Mouse (Mus musculus): ENCODE data around the gene Nr2c1. TPM values are rescaled to one million over a fixed set of nuclear protein-coding genes. Genes with fewer than 3 reads are reported as not detected.

Nr2c1 gene
- 10 to 100 TPM in 1 of 2 experiments, 1 to 10 TPM in 1; 8.9 to 10.1 TPM for total RNA-seq (2021)
- long read RNA-seq, experiment 1, transcript Nr2c1-203 (14 exons, 3,732 nt): major isoform, 5 of 7 reads
- long read RNA-seq, experiment 1, partial matches to known transcripts: 0 of 7 reads
- long read RNA-seq, experiment 1, other reads (novel, unspliced or antisense): 2 of 7 reads
- long read RNA-seq, experiment 2, partial matches to known transcripts: 1 of 9 reads
- long read RNA-seq, experiment 2, other reads (novel, unspliced or antisense): 4 of 9 reads

- TF ChIP-seq CTCF (conservative IDR thresholded peaks at IDR 0.05): peak; percentile 89
- DNase-seq (ENCODE audit: low spot score in 2 of 2): peak; percentile 93 to 94
- peak within 1 kb of the TSS; percentile 96 for H3K27ac ChIP-seq
- H3K4me3 ChIP-seq: peak within 1 kb of the TSS; percentile 100
These were observed at the start of gene Nr2c1 for GRCm38 (mm10) chr10:94147756-94148531. TSS of gene Nr2c1 (plus strand) at chr10:94148023.

- no peak overlapping the region for H3K27ac ChIP-seq
- no peak for DNase-seq (ENCODE audit: low spot score in 2 of 2)
- no peak for TF ChIP-seq CTCF (conservative IDR thresholded peaks at IDR 0.05)
- H3K4me3 ChIP-seq: no peak overlapping the region
These were observed 49.7 kb upstream of the Nr2c1 start for GRCm38 (mm10) chr10:94098100-94098499.

- H3K4me3 ChIP-seq: no peak overlapping the region
- TF ChIP-seq CTCF (conservative IDR thresholded peaks at IDR 0.05): no peak
- DNase-seq (ENCODE audit: low spot score in 2 of 2): no peak
- no peak overlapping the region for H3K27ac ChIP-seq
These were observed 42.3 kb upstream of the Nr2c1 start for GRCm38 (mm10) chr10:94105498-94105897.

- H3K4me3 ChIP-seq: no peak overlapping the region
- no peak overlapping the region for H3K27ac ChIP-seq
- no peak for DNase-seq (ENCODE audit: low spot score in 2 of 2)
- TF ChIP-seq CTCF (conservative IDR thresholded peaks at IDR 0.05): no peak
These were observed 40.7 kb upstream of the Nr2c1 start for GRCm38 (mm10) chr10:94107168-94107567.

GRCm38 (mm10) chr10:94107607-94108006 is 40.2 kb upstream of the Nr2c1 start:
- Histone ChIP-seq H3K27ac (no peak overlapping the region), H3K4me3 (no peak overlapping the region)
- DNase-seq (ENCODE audit: low spot score in 2 of 2): no peak
- no peak for TF ChIP-seq CTCF (conservative IDR thresholded peaks at IDR 0.05)

GRCm38 (mm10) chr10:94108791-94109190 is 39.0 kb upstream of the Nr2c1 start:
- H3K4me3 ChIP-seq: no peak overlapping the region
- DNase-seq (ENCODE audit: low spot score in 2 of 2): no peak
- no peak overlapping the region for H3K27ac ChIP-seq
- TF ChIP-seq CTCF (conservative IDR thresholded peaks at IDR 0.05): no peak

GRCm38 (mm10) chr10:94110834-94111754 is 36.7 kb upstream of the Nr2c1 start:
- Histone ChIP-seq H3K27ac (peak overlapping the region; percentile 62; the same call in 1 of the 2 replicates), H3K4me3 (no peak overlapping the region)
- no peak for TF ChIP-seq CTCF (conservative IDR thresholded peaks at IDR 0.05)
- no peak for DNase-seq (ENCODE audit: low spot score in 2 of 2)

- DNase-seq (ENCODE audit: low spot score in 2 of 2): no peak
- H3K27ac ChIP-seq: peak overlapping the region; percentile 75
- no peak for TF ChIP-seq CTCF (conservative IDR thresholded peaks at IDR 0.05)
- no peak overlapping the region for H3K4me3 ChIP-seq
These were observed 35.6 kb upstream of the Nr2c1 start for GRCm38 (mm10) chr10:94112207-94112606.

GRCm38 (mm10) chr10:94115893-94116599 is 31.8 kb upstream of the Nr2c1 start:
- peak; percentile 73 for TF ChIP-seq CTCF (conservative IDR thresholded peaks at IDR 0.05)
- Histone ChIP-seq H3K4me3 (no peak overlapping the region), H3K27ac (0 out of 2 replicates have a peak overlapping the region, but pooled peaks have one; percentile 15)
- DNase-seq (ENCODE audit: low spot score in 2 of 2): peak; percentile 74 to 83

- no peak for TF ChIP-seq CTCF (conservative IDR thresholded peaks at IDR 0.05)
- DNase-seq (ENCODE audit: low spot score in 2 of 2): no peak
- Histone ChIP-seq H3K27ac (no peak overlapping the region), H3K4me3 (no peak overlapping the region)
These were observed 31.0 kb upstream of the Nr2c1 start for GRCm38 (mm10) chr10:94116781-94117340.

GRCm38 (mm10) chr10:94117916-94118315 is 29.9 kb upstream of the Nr2c1 start:
- no peak for TF ChIP-seq CTCF (conservative IDR thresholded peaks at IDR 0.05)
- no peak overlapping the region for H3K27ac ChIP-seq
- no peak for DNase-seq (ENCODE audit: low spot score in 2 of 2)
- no peak overlapping the region for H3K4me3 ChIP-seq

GRCm38 (mm10) chr10:94118993-94119392 is 28.8 kb upstream of the Nr2c1 start:
- Histone ChIP-seq H3K4me3 (no peak overlapping the region), H3K27ac (no peak overlapping the region)
- DNase-seq (ENCODE audit: low spot score in 2 of 2): no peak
- TF ChIP-seq CTCF (conservative IDR thresholded peaks at IDR 0.05): no peak
